Mouse (Mus musculus) frontal cortex, adult (tissue): Measurements from ENCODE around the gene L3hypdh.
"Not testable (repeated sequence)": the region's sequence is repeated elsewhere in the genome, so short reads cannot be mapped to it uniquely, and the experiment has no call there.

ENCODE experiments used
- ATAC-seq: cut with Nextera tagmentation; 2 replicates; pipeline ENCODE4 v1.9.2; 2017; ENCODE audit warnings: mild to moderate bottlenecking, moderate library complexity, mixed read lengths; ENCODE audit not compliant: low TSS enrichment

The L3hypdh gene

GRCm38 (mm10) chr12:72053851-72054250 lies 31.4 kb downstream of the L3hypdh start:
- ATAC-seq = no peak

DNA sequence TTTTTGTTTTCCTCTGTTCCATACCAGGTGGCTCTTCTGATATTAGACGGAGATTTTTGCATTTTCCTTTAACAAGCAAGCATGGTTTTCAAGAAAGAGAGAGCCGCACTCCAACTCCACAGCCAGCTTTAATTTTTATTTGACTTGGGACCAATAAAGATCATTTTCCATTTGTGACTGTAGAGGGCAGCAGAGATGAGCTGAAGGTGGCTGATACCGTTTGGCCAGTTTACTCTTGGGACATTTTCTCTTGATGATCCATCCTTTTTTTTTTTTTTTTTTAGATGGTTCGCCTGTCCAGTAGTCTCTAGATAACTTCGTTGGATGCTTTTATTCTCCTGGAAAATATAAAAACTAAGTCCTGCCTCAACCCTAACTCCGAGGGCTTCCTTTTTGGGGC lies 31.9 kb downstream of the L3hypdh start:
- ATAC-seq = no peak

DNA sequence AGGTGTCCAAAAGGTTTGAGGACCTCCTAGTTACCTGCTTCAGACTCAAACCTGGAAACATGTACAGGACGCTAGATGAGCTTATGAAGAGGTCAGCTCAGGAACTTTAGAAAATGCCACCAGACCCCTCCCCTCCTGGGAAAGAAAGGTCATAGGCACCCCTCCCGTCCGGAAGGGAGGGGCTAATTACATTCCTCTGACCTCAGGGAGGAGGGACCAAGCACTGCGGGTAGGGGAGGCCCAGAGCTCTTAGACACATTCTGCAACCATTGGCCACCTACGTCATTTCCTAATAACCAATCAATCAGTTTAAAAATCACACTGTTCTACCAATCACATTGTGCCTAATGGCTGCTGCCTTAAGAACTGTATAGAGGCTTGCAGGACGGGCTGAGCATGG lies 32.7 kb downstream of the L3hypdh start:
- ATAC-seq = no peak

- no peak for ATAC-seq
These were observed 34.4 kb downstream of the L3hypdh start for GRCm38 (mm10) chr12:72050821-72051220.

- ATAC-seq = not testable (repeated sequence)
These were observed 35.1 kb downstream of the L3hypdh start for GRCm38 (mm10) chr12:72050156-72050555.

- ATAC-seq = peak; percentile 50; the same call in 1 of the 2 replicates
These were observed 37.7 kb downstream of the L3hypdh start for GRCm38 (mm10) chr12:72047513-72047912.

GRCm38 (mm10) chr12:72041238-72041637 lies 44.0 kb downstream of the L3hypdh start:
- ATAC-seq = no peak

DNA sequence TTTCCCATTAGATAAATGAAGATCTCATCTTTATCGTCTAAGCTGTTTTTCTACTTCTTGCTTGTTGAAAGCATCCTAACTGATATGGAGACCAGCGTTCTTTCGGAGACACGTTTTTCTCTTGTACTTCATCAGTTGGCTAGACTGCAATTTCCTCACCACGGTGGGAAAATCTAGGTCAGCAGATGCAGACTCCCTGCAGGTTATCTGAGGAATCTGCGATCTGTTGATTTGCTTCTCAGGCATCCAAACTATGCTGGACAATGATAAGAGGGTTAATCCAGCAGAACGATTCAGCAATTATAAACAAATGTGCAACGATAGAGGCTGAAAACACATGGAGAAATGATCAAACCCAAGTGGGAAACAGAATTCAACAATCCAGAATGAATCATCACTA lies 45.7 kb downstream of the L3hypdh start:
- ATAC-seq = no peak

GRCm38 (mm10) chr12:72038866-72039265 lies 46.4 kb downstream of the L3hypdh start:
- no peak for ATAC-seq

GRCm38 (mm10) chr12:72037049-72037448 lies 48.2 kb downstream of the L3hypdh start:
- ATAC-seq = no peak

DNA sequence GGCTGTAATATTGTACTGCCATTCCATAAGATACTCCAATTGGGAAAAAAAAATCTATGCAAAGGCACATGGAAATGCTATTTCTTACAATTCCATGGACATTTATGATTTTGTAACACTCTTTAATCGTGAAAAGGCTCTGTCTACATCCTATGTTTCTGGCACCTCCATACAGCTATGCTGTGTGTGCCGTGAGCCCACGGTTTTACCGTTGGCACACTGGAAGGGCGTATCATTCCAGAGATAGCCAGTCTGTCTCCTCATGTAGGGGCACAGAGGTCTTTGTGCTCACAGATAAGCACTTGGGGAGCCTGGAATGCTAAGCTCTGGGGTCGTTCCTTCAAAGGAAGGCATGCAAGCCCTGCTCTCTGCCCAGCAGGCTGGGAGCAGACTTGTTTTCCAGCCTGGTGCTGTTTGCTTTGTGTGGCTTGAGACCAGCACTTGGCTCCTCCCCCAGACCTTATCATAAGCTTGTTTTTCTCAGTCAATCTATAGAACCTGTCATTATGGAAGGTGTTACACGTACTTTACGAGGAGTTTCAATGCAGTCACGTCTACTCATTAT lies 49.1 kb downstream of the L3hypdh start:
- ATAC-seq = no peak

- no peak for ATAC-seq
These were observed 53.4 kb downstream of the L3hypdh start for GRCm38 (mm10) chr12:72031794-72032193.

DNA sequence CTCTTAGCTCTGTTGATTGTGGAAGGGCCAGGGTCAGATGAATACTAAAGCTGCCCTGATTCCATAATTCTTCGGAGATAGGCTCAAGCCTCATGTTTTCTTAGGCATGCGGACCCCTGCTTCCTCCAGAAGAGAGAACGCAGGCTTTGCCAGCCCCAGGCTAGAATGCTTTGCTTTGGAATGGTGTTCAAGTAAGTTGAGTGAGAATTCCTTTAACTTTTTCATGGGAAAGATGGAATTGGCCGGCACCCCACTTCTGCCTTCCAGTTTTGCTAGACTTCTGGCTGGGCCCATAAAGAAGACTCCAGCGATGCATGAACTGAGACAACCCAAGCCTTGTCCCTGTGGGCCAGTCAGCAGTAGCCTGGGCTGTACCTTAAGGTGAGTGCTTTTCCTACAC lies 54.1 kb downstream of the L3hypdh start:
- no peak for ATAC-seq

- no peak for ATAC-seq
These were observed 59.9 kb downstream of the L3hypdh start for GRCm38 (mm10) chr12:72025275-72025795.

GRCm38 (mm10) chr12:72023572-72023971 lies 61.7 kb downstream of the L3hypdh start:
- no peak for ATAC-seq
